Mouse (Mus musculus) CH12.LX (cell line): ENCODE results near the gene Cyp4f14. TPM values are rescaled to one million over a fixed set of nuclear protein-coding genes. Genes with fewer than 3 reads are reported as not detected.

Source experiments
- DNase-seq: peaks from one replicate; pipeline ENCODE4 v3.0.0-alpha.2; 2013; ENCODE audit errors: extremely low read depth
- H3K27ac ChIP-seq: 2 replicates; pipeline ENCODE4 v1.5.1; 2012; ENCODE audit warnings: low read depth, mild to moderate bottlenecking, control low read depth, moderate library complexity; ENCODE audit not compliant: insufficient read depth
- H3K27me3 ChIP-seq: replicated peaks from 2 replicates; pipeline ENCODE3; 2012; ENCODE audit warnings: inconsistent platforms
- H3K36me3 ChIP-seq, 2 experiments: replicated peaks in 1 of 2; 2 replicates each; pipeline versions ENCODE3 to v1.6.1; 2012; ENCODE audit warnings: inconsistent platforms in 1 of 2, low read length in 1 of 2, mild to moderate bottlenecking in 1 of 2, mixed read lengths in 1 of 2, moderate library complexity in 1 of 2; ENCODE audit not compliant: control insufficient read depth in 1 of 2, insufficient read depth in 1 of 2
- H3K4me1 ChIP-seq, 2 experiments: 2 replicates each; pipeline ENCODE4 v1.6.1; 2012; ENCODE audit warnings: inconsistent platforms in 1 of 2, moderate library complexity in 1 of 2; ENCODE audit not compliant: insufficient read depth in 2 of 2, control insufficient read depth in 1 of 2
- H3K4me2 ChIP-seq: 2 replicates; pipeline ENCODE4 v1.6.1; 2012; ENCODE audit warnings: low read depth, mild to moderate bottlenecking, control low read depth; ENCODE audit not compliant: poor library complexity, insufficient read depth, severe bottlenecking
- H3K4me3 ChIP-seq, 3 experiments: fragments of 150-350 bp in 1 of 3; sonication (generic) in 1 of 3; replicated peaks in 1 of 3; 2 replicates each; pipeline versions ENCODE3 to v1.5.1; 2011 to 2012; ENCODE audit warnings: low read depth in 2 of 3, low read length in 2 of 3, mild to moderate bottlenecking in 2 of 3, moderate library complexity in 2 of 3, control low read depth in 1 of 3, improper control_type of control experiment in 1 of 3, inconsistent platforms in 1 of 3, mixed read lengths in 1 of 3; ENCODE audit not compliant: poor library complexity in 1 of 3
- H3K79me2 ChIP-seq: replicated peaks from 2 replicates; pipeline ENCODE4 v1.6.1; 2012; ENCODE audit warnings: mild to moderate bottlenecking, moderate library complexity; ENCODE audit not compliant: control insufficient read depth, poor library complexity, insufficient read depth, severe bottlenecking; ENCODE audit errors: extremely low read depth
- H3K9ac ChIP-seq: 2 replicates; pipeline ENCODE4 v1.6.1; 2012; ENCODE audit warnings: low read depth, mild to moderate bottlenecking, control low read depth, moderate library complexity; ENCODE audit not compliant: insufficient read depth
- H3K9me3 ChIP-seq: replicated peaks from 2 replicates; pipeline ENCODE3; 2012; ENCODE audit warnings: low read length, inconsistent platforms, mixed read lengths
- BHLHE40 ChIP-seq: IDR thresholded peaks from 2 replicates; pipeline ENCODE4 v1.6.1; 2011; ENCODE audit warnings: mild to moderate bottlenecking, low read depth, low read length, improper control_type of control experiment
- CHD2 ChIP-seq: IDR thresholded peaks from 2 replicates; pipeline ENCODE4 v1.6.1; 2011; ENCODE audit warnings: low read length, improper control_type of control experiment
- CTCF ChIP-seq, 2 experiments: IDR thresholded peaks in 1 of 2; conservative IDR thresholded peaks in 1 of 2; 2 replicates each; pipeline ENCODE4 v1.5.1; 2011 to 2012; ENCODE audit warnings: low read depth in 2 of 2, low read length in 2 of 2, improper control_type of control experiment in 1 of 2, inconsistent platforms in 1 of 2, mild to moderate bottlenecking in 1 of 2, moderate library complexity in 1 of 2
- E2F4 ChIP-seq: IDR thresholded peaks from 2 replicates; pipeline ENCODE4 v1.6.1; 2011; ENCODE audit warnings: low read depth, low read length, improper control_type of control experiment; ENCODE audit not compliant: insufficient replicate concordance
- MXI1 ChIP-seq: IDR thresholded peaks from 2 replicates; pipeline ENCODE4 v1.6.1; 2011; ENCODE audit warnings: mild to moderate bottlenecking, low read depth, low read length, improper control_type of control experiment
- NRF1 ChIP-seq: IDR thresholded peaks from 2 replicates; pipeline ENCODE4 v1.6.1; 2014; ENCODE audit warnings: low read depth, mild to moderate bottlenecking, inconsistent platforms, low read length, improper control_type of control experiment, moderate library complexity
- PAX5 ChIP-seq: IDR thresholded peaks from 2 replicates; pipeline ENCODE4 v1.6.1; 2012; ENCODE audit warnings: low read length, inconsistent platforms, mixed read lengths
- POLR2A ChIP-seq: IDR thresholded peaks from 2 replicates; pipeline ENCODE4 v1.6.1; 2011; ENCODE audit warnings: low read depth, mild to moderate bottlenecking, improper control_type of control experiment, low read length
- SIN3A ChIP-seq: IDR thresholded peaks from 2 replicates; pipeline ENCODE4 v1.6.1; 2012; ENCODE audit warnings: low read length, improper control_type of control experiment, inconsistent platforms
- TCF12 ChIP-seq: IDR thresholded peaks from 2 replicates; pipeline ENCODE4 v1.6.1; 2014; ENCODE audit warnings: low read depth, mild to moderate bottlenecking, inconsistent platforms, low read length, improper control_type of control experiment
- UBTF ChIP-seq: IDR thresholded peaks from 2 replicates; pipeline ENCODE4 v1.6.1; 2012; ENCODE audit warnings: low read depth, mild to moderate bottlenecking, inconsistent platforms, low read length, improper control_type of control experiment, moderate library complexity
- ZC3H11A ChIP-seq: IDR thresholded peaks from 2 replicates; pipeline ENCODE4 v1.6.1; 2012; ENCODE audit warnings: low read depth, mild to moderate bottlenecking, inconsistent platforms, low read length, improper control_type of control experiment
- ZKSCAN1 ChIP-seq: IDR thresholded peaks from 2 replicates; pipeline ENCODE4 v1.6.1; 2012; ENCODE audit warnings: low read depth, inconsistent platforms, low read length, improper control_type of control experiment, borderline replicate concordance
- dilution Hi-C: fragments of 300-500 bp; cut with MboI; formaldehyde crosslinking; loops from 2 replicates; pipeline ENCODE4 v1.14.3; 2020; ENCODE audit warnings: low sequenced_read_pairs; ENCODE audit not compliant: extremely low pct_unique_long_range_greater_than_20kb, extremely low pct_ligation_motif_present
- in situ Hi-C: fragments of 300-500 bp; cut with MboI; formaldehyde crosslinking; loops from 3 replicates; pipeline ENCODE4 v1.14.3; 2019; ENCODE audit warnings: low sequenced_read_pairs, low pct_ligation_motif_present, low pct_unique_long_range_greater_than_20kb, mixed read lengths
- polyA plus RNA-seq: library from polyadenylated mRNA; unstranded; fragments of >175 nt; gene quantifications from 2 replicates; pipeline ENCODE4 v1.2.1, GENCODE M21; 2012; ENCODE audit warnings: low read depth; ENCODE audit not compliant: insufficient read length
- total RNA-seq, 2 experiments: library from RNA; depleted of rRNA; stranded (reverse); fragments of 300-350 nt in 1 of 2; fragments of >200 nt in 1 of 2; gene quantifications; 2 replicates each; pipeline ENCODE4 v1.2.3; 2012 to 2014

The Cyp4f14 gene
- total and polyA plus RNA-seq, 3 experiments, result not detected

DNA sequence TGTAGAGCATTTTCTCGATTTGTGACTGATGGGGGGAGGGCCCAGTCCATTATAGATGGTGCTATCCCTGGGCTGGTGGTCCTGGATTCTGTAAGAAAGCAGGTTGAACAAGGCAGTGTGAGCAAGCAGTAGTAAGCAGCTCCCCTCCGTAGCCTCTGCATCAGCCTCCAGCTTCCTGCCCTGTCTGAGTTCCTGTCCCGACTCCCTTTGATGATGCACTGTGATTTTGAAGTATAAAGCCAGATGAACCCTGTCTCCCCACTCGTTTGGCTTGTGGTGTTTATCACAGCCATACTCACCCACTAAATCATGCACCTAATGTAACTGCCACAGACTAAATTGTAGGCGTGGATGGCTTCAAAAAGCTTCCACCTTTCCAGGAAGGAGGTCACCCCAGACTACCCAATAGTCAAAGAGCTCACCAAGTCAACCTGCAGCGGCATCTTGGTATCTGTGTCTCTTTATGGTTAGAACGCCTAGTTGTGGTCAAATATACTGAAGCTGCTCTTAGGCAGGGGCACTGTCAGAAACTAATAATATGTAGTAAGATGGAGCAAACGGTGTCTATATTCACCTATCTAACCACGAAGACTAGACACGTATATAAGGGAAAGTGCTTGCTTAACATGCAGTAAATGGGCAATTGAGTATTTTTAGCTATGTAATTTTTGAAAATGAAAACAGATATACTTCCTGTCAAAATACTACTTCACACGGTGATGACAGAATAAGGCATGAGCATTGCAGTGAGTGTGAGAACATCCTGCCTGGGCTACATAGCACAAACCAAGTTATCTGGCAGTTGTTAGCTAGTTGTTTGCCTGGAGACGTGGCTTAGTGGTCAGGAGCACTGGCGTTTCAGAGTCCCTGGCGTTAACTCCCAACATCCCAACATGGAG is 36.6 kb downstream of the Cyp4f14 start:
- dilution Hi-C loops, result no loop called here
- Histone ChIP-seq H3K9me3 (peaks cover 3% of the 10 kb centered on the region), H3K27ac (no peak overlapping the region), H3K4me2 (no peak overlapping the region), H3K4me3 (no peak overlapping the region), H3K36me3 (peaks cover 27 to 64% of the 10 kb centered on the region in 2 experiments), H3K9ac (no peak overlapping the region), H3K4me1 (no peaks in the 10 kb centered on the region), H3K27me3 (no peaks in the 10 kb centered on the region), H3K79me2 (no peaks in the 10 kb centered on the region)
- in situ Hi-C loops, result no loop called here
- no peak for TF ChIP-seq POLR2A
- TF ChIP-seq UBTF, result no peak
- no peak for TF ChIP-seq SIN3A
- no peak for TF ChIP-seq ZC3H11A
- TF ChIP-seq TCF12, result no peak
- TF ChIP-seq CTCF (conservative IDR thresholded peaks at IDR 0.05 in 1 of 2, IDR thresholded peaks at IDR 0.05 in 1 of 2; ENCODE audit: low read depth in 2 of 2, low read length in 2 of 2), result no peak
- no peak for TF ChIP-seq E2F4
- no peak for TF ChIP-seq ZKSCAN1
- no peak for TF ChIP-seq CHD2
- no peak for TF ChIP-seq BHLHE40
- no peak for TF ChIP-seq PAX5
- DNase-seq, result no peak

DNA sequence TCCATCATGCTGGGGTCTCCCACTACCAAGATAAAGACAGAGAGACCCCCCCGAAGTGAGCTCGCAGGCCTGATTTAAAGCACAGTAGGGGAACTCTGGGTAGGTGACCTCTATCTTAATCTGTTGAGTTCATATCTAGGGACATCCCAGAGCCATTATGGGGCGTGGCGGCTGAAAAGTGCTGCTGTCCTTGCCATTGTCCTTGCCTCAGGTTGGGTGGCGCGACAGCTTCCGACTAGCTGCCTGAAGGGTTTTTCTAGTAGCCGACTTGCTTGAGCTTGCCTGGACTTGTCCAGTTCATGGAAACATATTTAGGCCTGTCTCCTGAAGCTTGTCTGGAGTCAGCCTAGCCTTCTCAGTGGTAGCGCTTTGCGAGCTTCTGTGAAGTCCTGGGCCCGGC is 38.4 kb downstream of the Cyp4f14 start:
- DNase-seq, result no peak
- no peak overlapping the region for H3K4me2 ChIP-seq
- no peaks in the 10 kb centered on the region for H3K79me2 ChIP-seq
- H3K27me3 ChIP-seq, result no peaks in the 10 kb centered on the region
- H3K9ac ChIP-seq, result no peak overlapping the region
- H3K4me1 ChIP-seq, result no peaks in the 10 kb centered on the region
- peaks cover 18 to 49% of the 10 kb centered on the region in 2 experiments for H3K36me3 ChIP-seq
- TF ChIP-seq NRF1 (no peak), ZC3H11A (no peak), MXI1 (no peak)
- no peak overlapping the region for H3K4me3 ChIP-seq
- in situ Hi-C loops, result no loop called here
- peaks cover 3% of the 10 kb centered on the region for H3K9me3 ChIP-seq
- dilution Hi-C loops, result no loop called here
- no peak overlapping the region for H3K27ac ChIP-seq
